Mouse (Mus musculus): ENCODE measurements around the gene Smarce1. TPM values are rescaled to one million over a fixed set of nuclear protein-coding genes. Genes with fewer than 3 reads are reported as not detected.

The Smarce1 gene
- polyA plus RNA-seq (2014; fragmentation: Nextera tagmentation; extraction: Ambion mirVana) = 217 and 219 TPM in 2 replicates

GRCm38 (mm10) chr11:99230261-99231048 lies at the start of gene Smarce1:
Gene Smarce1, minus strand, starts transcription at chr11:99231017.
- Histone ChIP-seq H3K4me1 (replicated peaks; ENCODE audit: control insufficient read depth, insufficient read depth, low read length) (no peaks in the 10 kb centered on the region), H3K36me3 (ENCODE audit: control insufficient read depth, insufficient read depth, low read length) (0 out of 2 replicates have a peak, but pooled peaks cover 3% of the 10 kb centered on the region), H3K4me3 (ENCODE audit: low read depth, low read length) (peak within 1 kb of the TSS; percentile 93), H3K27me3 (ENCODE audit: control insufficient read depth, insufficient read depth, low read length) (no peaks in the 10 kb centered on the region), H3K27ac (ENCODE audit: low read depth, low read length) (peak within 1 kb of the TSS; percentile 99), H3K9me3 (ENCODE audit: control insufficient read depth, low read length) (no peaks in the 10 kb centered on the region), H3K9ac (ENCODE audit: low read depth, low read length) (peak within 1 kb of the TSS; percentile 100), H3K4me2 (replicated peaks; ENCODE audit: low read depth, low read length) (peak within 1 kb of the TSS; percentile 57)
- DNase-seq (ENCODE audit: low spot score) (peak; percentile 87), ATAC-seq (ENCODE audit: low FRiP score) (peak; percentile 90)
- WGBS = under 1% methylated on average over 78 of the region's 87 CpGs

DNA sequence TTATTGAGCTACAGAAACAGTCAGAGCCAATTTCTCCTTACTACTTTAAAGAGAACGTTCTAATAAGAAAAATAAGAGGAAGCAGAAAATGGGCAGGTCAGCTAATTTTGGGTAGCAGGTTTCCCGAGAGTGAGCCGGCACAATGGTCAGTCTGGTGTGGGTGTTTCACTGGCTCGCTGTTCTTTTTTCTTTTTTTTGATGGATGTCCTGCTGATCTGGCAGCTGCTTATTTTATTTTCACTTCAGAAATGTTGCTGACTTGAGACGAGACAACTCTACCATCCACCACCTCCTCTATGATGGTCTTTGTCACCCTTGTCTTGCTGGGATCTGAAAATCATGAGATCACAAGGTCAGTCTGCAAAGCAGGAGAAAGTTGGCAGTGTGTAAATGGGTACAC lies 49.2 kb upstream of the Smarce1 start:
- 79% methylated on average over 5 of the region's 5 CpGs for WGBS
- no peak overlapping the region for H3K27ac ChIP-seq (ENCODE audit: low read depth, low read length)
- no peak overlapping the region for H3K4me3 ChIP-seq (ENCODE audit: low read depth, low read length)
- H3K9ac ChIP-seq (ENCODE audit: low read depth, low read length) = no peak overlapping the region
- no peak for DNase-seq (ENCODE audit: low spot score)
- H3K4me2 ChIP-seq (replicated peaks; ENCODE audit: low read depth, low read length) = no peak overlapping the region
- H3K9me3 ChIP-seq (ENCODE audit: control insufficient read depth, low read length) = no peaks in the 10 kb centered on the region
- no peak for ATAC-seq (ENCODE audit: low FRiP score)
- H3K36me3 ChIP-seq (ENCODE audit: control insufficient read depth, insufficient read depth, low read length) = no peaks in the 10 kb centered on the region
- peaks cover 2% of the 10 kb centered on the region; the same call in 1 of the 2 replicates for H3K4me1 ChIP-seq (replicated peaks; ENCODE audit: control insufficient read depth, insufficient read depth, low read length)
- no peaks in the 10 kb centered on the region for H3K27me3 ChIP-seq (ENCODE audit: control insufficient read depth, insufficient read depth, low read length)

DNA sequence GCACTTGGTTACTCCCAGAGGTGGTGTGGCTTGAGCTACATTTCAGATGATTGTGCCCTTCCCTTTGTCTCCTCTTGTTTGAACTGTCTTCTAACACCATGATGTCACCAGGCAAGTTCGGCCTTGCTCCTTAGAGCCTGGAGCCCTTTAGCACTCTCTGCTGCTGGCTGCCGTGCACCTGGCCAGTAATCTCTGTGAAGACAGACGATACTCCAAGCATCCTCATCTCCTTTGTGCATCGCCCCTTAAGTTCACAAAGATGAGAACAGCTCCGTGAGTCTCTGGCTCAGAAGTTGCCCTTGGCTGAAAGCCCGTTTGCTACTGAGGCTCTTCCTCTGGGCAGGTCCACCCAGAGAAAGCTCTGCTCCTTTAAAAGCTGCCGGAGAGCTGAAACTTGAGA lies 46.0 kb upstream of the Smarce1 start:
- H3K9ac ChIP-seq (ENCODE audit: low read depth, low read length) = no peak overlapping the region
- no peak overlapping the region for H3K4me2 ChIP-seq (replicated peaks; ENCODE audit: low read depth, low read length)
- no peaks in the 10 kb centered on the region for H3K27me3 ChIP-seq (ENCODE audit: control insufficient read depth, insufficient read depth, low read length)
- no peaks in the 10 kb centered on the region for H3K4me1 ChIP-seq (replicated peaks; ENCODE audit: control insufficient read depth, insufficient read depth, low read length)
- H3K36me3 ChIP-seq (ENCODE audit: control insufficient read depth, insufficient read depth, low read length) = no peaks in the 10 kb centered on the region
- no peak for ATAC-seq (ENCODE audit: low FRiP score)
- WGBS = 69% methylated on average over 7 of the region's 7 CpGs
- DNase-seq (ENCODE audit: low spot score) = no peak
- H3K27ac ChIP-seq (ENCODE audit: low read depth, low read length) = no peak overlapping the region
- H3K4me3 ChIP-seq (ENCODE audit: low read depth, low read length) = no peak overlapping the region
- no peaks in the 10 kb centered on the region for H3K9me3 ChIP-seq (ENCODE audit: control insufficient read depth, low read length)

DNA sequence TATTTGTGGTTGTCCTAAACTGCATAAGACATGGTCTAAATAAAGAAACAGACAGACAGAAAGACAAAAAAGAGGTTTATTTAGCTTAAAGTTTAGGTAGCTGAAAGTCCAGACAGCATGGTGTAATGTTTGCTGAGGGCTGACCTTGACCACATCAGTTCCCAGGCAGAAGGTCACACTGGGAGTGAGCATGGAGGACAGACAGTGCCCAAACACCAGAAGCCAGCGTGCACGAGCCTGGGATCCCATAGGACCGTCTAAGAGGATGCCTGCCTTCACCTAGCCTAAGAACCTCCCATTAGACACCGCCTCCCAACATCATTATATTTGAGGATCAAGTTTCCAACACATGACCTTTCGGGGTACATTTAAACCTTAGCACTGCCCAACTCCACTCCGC lies 44.8 kb upstream of the Smarce1 start:
- Histone ChIP-seq H3K9ac (ENCODE audit: low read depth, low read length) (no peak overlapping the region), H3K36me3 (ENCODE audit: control insufficient read depth, insufficient read depth, low read length) (no peaks in the 10 kb centered on the region), H3K4me3 (ENCODE audit: low read depth, low read length) (no peak overlapping the region), H3K4me2 (replicated peaks; ENCODE audit: low read depth, low read length) (no peak overlapping the region), H3K27ac (ENCODE audit: low read depth, low read length) (no peak overlapping the region), H3K27me3 (ENCODE audit: control insufficient read depth, insufficient read depth, low read length) (no peaks in the 10 kb centered on the region), H3K4me1 (replicated peaks; ENCODE audit: control insufficient read depth, insufficient read depth, low read length) (no peaks in the 10 kb centered on the region), H3K9me3 (ENCODE audit: control insufficient read depth, low read length) (no peaks in the 10 kb centered on the region)
- DNase-seq (ENCODE audit: low spot score) = no peak
- no peak for ATAC-seq (ENCODE audit: low FRiP score)
- WGBS = 74% methylated on average over 6 of the region's 6 CpGs

DNA sequence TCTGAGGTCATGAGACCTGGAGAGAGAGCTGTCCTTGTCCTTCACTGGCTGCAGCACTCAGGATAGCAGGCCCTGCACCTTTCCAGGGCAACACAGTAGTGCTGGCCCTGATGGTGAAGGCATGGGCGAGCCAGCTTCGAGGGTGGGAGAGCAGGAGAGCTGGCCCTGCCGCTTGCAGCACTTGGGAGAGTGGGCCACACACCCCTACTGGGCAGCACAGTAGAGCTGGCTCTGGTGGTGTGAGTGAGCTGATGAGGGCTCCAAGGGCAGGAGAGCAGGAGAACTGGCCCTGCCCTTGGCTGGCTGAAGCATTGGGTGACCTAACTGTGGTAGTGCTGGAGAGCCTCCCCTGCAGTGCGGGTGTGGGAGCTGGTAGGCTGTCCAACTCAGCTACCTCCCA lies 41.9 kb upstream of the Smarce1 start:
- no peaks in the 10 kb centered on the region for H3K36me3 ChIP-seq (ENCODE audit: control insufficient read depth, insufficient read depth, low read length)
- WGBS = 90% methylated on average over 4 of the region's 4 CpGs
- H3K9me3 ChIP-seq (ENCODE audit: control insufficient read depth, low read length) = no peaks in the 10 kb centered on the region
- H3K9ac ChIP-seq (ENCODE audit: low read depth, low read length) = no peak overlapping the region
- no peaks in the 10 kb centered on the region for H3K4me1 ChIP-seq (replicated peaks; ENCODE audit: control insufficient read depth, insufficient read depth, low read length)
- H3K4me3 ChIP-seq (ENCODE audit: low read depth, low read length) = no peak overlapping the region
- H3K4me2 ChIP-seq (replicated peaks; ENCODE audit: low read depth, low read length) = no peak overlapping the region
- DNase-seq (ENCODE audit: low spot score) = no peak
- H3K27me3 ChIP-seq (ENCODE audit: control insufficient read depth, insufficient read depth, low read length) = no peaks in the 10 kb centered on the region
- ATAC-seq (ENCODE audit: low FRiP score) = no peak
- no peak overlapping the region for H3K27ac ChIP-seq (ENCODE audit: low read depth, low read length)

- Histone ChIP-seq H3K27ac (ENCODE audit: low read depth, low read length) (no peak overlapping the region), H3K4me1 (replicated peaks; ENCODE audit: control insufficient read depth, insufficient read depth, low read length) (0 out of 2 replicates have a peak, but pooled peaks cover 2% of the 10 kb centered on the region), H3K4me2 (replicated peaks; ENCODE audit: low read depth, low read length) (no peak overlapping the region), H3K4me3 (ENCODE audit: low read depth, low read length) (no peak overlapping the region), H3K9me3 (ENCODE audit: control insufficient read depth, low read length) (no peaks in the 10 kb centered on the region), H3K9ac (ENCODE audit: low read depth, low read length) (no peak overlapping the region), H3K27me3 (ENCODE audit: control insufficient read depth, insufficient read depth, low read length) (no peaks in the 10 kb centered on the region), H3K36me3 (ENCODE audit: control insufficient read depth, insufficient read depth, low read length) (no peaks in the 10 kb centered on the region)
- 74% methylated on average over 7 of the region's 7 CpGs for WGBS
- DNase-seq (ENCODE audit: low spot score) (no peak), ATAC-seq (ENCODE audit: low FRiP score) (no peak)
Observed at GRCm38 (mm10) chr11:99269192-99269591, 38.4 kb upstream of the Smarce1 start.

DNA sequence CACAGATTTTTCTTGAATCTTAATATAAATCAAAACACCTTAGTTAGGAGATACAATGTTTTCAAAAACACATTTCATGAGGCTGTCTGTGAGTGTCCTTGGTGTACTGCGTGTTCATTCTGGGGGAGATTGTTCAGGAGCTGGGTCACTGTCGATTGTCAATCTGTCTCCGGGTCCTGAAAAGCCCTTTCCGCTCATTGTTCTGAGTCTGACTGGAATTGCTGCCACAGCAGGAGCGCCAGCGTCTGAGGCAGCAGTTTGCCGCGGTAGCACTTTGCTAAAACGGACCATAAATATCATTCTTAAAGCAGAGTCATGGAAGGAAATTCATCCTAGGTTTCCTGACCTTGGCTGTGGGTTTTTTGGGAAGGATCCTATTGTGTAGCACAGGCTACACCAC lies 35.0 kb upstream of the Smarce1 start:
- Histone ChIP-seq H3K9me3 (ENCODE audit: control insufficient read depth, low read length) (no peaks in the 10 kb centered on the region), H3K9ac (ENCODE audit: low read depth, low read length) (no peak overlapping the region), H3K4me1 (replicated peaks; ENCODE audit: control insufficient read depth, insufficient read depth, low read length) (0 out of 2 replicates have a peak, but pooled peaks cover 2% of the 10 kb centered on the region), H3K27me3 (ENCODE audit: control insufficient read depth, insufficient read depth, low read length) (no peaks in the 10 kb centered on the region), H3K4me2 (replicated peaks; ENCODE audit: low read depth, low read length) (no peak overlapping the region), H3K27ac (ENCODE audit: low read depth, low read length) (no peak overlapping the region), H3K36me3 (ENCODE audit: control insufficient read depth, insufficient read depth, low read length) (no peaks in the 10 kb centered on the region), H3K4me3 (ENCODE audit: low read depth, low read length) (no peak overlapping the region)
- DNase-seq (ENCODE audit: low spot score) = peak; percentile 24
- WGBS = 41% methylated on average over 9 of the region's 9 CpGs
- ATAC-seq (ENCODE audit: low FRiP score) = no peak

GRCm38 (mm10) chr11:99265220-99265619 lies 34.4 kb upstream of the Smarce1 start:
- Histone ChIP-seq H3K4me3 (ENCODE audit: low read depth, low read length) (no peak overlapping the region), H3K9ac (ENCODE audit: low read depth, low read length) (no peak overlapping the region), H3K27me3 (ENCODE audit: control insufficient read depth, insufficient read depth, low read length) (no peaks in the 10 kb centered on the region), H3K27ac (ENCODE audit: low read depth, low read length) (no peak overlapping the region), H3K9me3 (ENCODE audit: control insufficient read depth, low read length) (no peaks in the 10 kb centered on the region), H3K4me1 (replicated peaks; ENCODE audit: control insufficient read depth, insufficient read depth, low read length) (0 out of 2 replicates have a peak, but pooled peaks cover 2% of the 10 kb centered on the region), H3K4me2 (replicated peaks; ENCODE audit: low read depth, low read length) (no peak overlapping the region), H3K36me3 (ENCODE audit: control insufficient read depth, insufficient read depth, low read length) (no peaks in the 10 kb centered on the region)
- 81% methylated on average over 9 of the region's 9 CpGs for WGBS
- no peak for DNase-seq (ENCODE audit: low spot score)
- ATAC-seq (ENCODE audit: low FRiP score) = no peak

DNA sequence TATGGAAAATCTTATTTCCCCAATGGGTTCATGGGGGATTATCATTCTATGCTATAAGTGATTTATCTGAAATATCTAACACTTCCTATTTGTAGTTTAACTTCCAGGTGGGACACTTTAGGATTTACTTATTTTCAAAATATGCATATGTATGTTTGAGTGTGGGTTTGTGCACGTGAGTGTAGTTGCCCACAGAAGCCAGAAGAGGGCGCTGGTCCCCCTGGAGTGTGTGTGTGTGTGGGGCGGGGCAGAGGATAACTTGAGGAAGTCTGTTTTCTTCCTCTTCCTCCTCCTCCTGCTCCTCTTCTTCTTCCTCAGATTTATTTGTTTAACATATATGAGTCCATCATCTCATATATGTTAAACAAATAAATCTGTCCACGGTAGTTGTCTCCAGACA lies 25.4 kb upstream of the Smarce1 start:
- Histone ChIP-seq H3K9ac (ENCODE audit: low read depth, low read length) (no peak overlapping the region), H3K4me1 (replicated peaks; ENCODE audit: control insufficient read depth, insufficient read depth, low read length) (no peaks in the 10 kb centered on the region), H3K27me3 (ENCODE audit: control insufficient read depth, insufficient read depth, low read length) (no peaks in the 10 kb centered on the region), H3K4me2 (replicated peaks; ENCODE audit: low read depth, low read length) (no peak overlapping the region), H3K27ac (ENCODE audit: low read depth, low read length) (no peak overlapping the region), H3K4me3 (ENCODE audit: low read depth, low read length) (no peak overlapping the region), H3K9me3 (ENCODE audit: control insufficient read depth, low read length) (no peaks in the 10 kb centered on the region), H3K36me3 (ENCODE audit: control insufficient read depth, insufficient read depth, low read length) (no peaks in the 10 kb centered on the region)
- no peak for DNase-seq (ENCODE audit: low spot score)
- WGBS = 77% methylated on average over 4 of the region's 4 CpGs
- ATAC-seq (ENCODE audit: low FRiP score) = no peak

All from hindbrain, embryonic 11.5 days (tissue).